15 mouse cellular contexts compared by ENCODE assay signal in the genomic region with DNA sequence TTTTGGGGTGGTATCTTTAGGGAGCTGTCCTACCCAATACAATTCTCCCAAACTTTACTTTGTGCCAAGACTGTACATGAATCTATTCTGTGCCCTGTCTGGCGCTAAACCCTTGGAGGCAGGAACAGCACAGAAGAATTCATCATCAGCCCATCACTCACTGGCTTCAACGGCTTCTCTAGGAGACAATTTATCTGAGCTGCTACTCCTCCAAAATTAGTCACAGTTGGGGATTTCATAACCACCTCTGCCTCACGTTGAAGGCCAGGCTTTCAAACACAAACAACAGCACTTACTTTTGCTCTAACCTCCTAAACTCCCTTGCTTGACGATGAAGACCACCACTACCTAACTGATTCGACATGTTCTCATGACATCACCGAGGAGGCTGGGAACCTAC.
DNase-seq lines count a peak whose midpoint lies in the region.
"Had no signal": no experiment of that assay in that cellular context is flagged by ENCODE, and none has a peak within 500 bp of the region (broad histone marks: within the 10 kb centered on the region; RNA-seq: fewer than 3 reads in every experiment).

No protein-coding gene starts in this region.

- DNase-seq in layer of hippocampus, adult 11-12 months (ENCODE audit: low spot score) = peak; percentile 5
- no peak for DNase-seq in layer of hippocampus, postnatal 25 days (ENCODE audit: extremely low spot score in 1 of 2, low spot score in 1 of 2)
- peak; percentile 3 for DNase-seq in ovary, adult 18-20 months (ENCODE audit: low spot score)
- DNase-seq in ovary, postnatal 14 days (ENCODE audit: low spot score) = no peak
- peak; percentile 12 for DNase-seq in adrenal gland, postnatal 10 days
- DNase-seq in adrenal gland, postnatal 36 days = peak; percentile 25 to 29
- DNase-seq in gastrocnemius, adult 8-10 months (ENCODE audit: low spot score in 2 of 2) = no peak
- DNase-seq: cerebellum, adult 9-10 months; gastrocnemius, postnatal 14 days; heart, adult 11 months; kidney, adult 8-10 months; kidney, postnatal 10 days; left cerebral cortex, postnatal 4 days; thymus, adult 2 months; thymus, postnatal 4 days had no signal

Comparison
In these comparisons a context has a peak if more than half of its experiments do, and no peak if none do; other contexts are left out.
1. DNase-seq: peak in layer of hippocampus, adult 11-12 months (single experiment), ovary, adult 18-20 months (single experiment), adrenal gland, postnatal 10 days (single experiment) and adrenal gland, postnatal 36 days (2 of 2); none in layer of hippocampus, postnatal 25 days (0 of 2), ovary, postnatal 14 days (single experiment) and gastrocnemius, adult 8-10 months (0 of 2).